Mouse (Mus musculus): ENCODE results near the gene Rbbp5. TPM values are rescaled to one million over a fixed set of nuclear protein-coding genes. Genes with fewer than 3 reads are reported as not detected.
A peak's percentile ranks its signal among the peaks of the same experiment; 100 is the strongest.

The Rbbp5 gene
- polyA plus RNA-seq (2016; fragmentation: Nextera tagmentation; extraction: Ambion mirVana), result 47.4 and 60.0 TPM in 2 replicates

DNA sequence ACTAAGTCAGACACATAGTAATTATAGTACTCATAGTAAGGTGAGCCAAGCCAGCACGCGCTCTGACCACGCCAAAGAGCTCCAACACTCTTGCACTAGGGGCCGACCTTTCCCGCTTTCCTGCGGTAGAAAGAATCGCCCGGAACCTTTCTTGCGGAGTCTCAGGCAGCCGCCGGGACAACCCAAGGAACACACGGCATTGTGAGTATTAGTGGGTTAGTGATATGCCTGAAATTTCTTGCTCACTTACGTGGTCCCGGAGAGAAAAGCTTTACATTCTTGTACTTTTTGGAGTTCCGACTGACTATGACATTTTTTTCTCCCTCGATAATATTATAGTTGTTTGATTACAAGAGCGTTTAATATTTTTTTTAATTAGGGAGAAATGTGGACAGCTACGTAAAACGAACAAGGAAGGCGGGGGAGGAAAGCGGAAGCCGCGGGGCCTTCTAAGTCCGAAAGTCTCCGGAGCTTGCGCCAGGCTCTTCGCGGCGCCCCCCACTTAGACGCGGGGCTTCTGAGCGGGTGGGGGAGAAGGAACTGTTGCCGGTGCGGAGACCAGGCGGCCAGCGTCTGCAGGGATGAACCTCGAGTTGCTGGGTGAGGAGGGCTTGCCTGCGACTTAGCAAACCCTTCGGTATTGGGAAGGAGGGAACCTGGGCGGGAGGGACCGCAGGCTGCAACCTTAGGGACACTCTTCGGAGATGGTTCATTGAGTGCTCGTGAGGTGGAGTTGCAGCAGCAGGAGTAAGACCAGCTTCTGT, at the start of gene Rbbp5:
Gene Rbbp5, plus strand, starts transcription at position 438 of the 764 bp plus-strand sequence.
- Histone ChIP-seq H3K4me1 (replicated peaks) (peaks cover 28% of the 10 kb centered on the region), H3K27me3 (ENCODE audit: insufficient read depth, poor library complexity, severe bottlenecking) (no peaks in the 10 kb centered on the region), H3K27ac (peak within 1 kb of the TSS; percentile 94), H3K4me3 (peak within 1 kb of the TSS; percentile 81), H3K9me3 (no peaks in the 10 kb centered on the region), H3K36me3 (no peaks in the 10 kb centered on the region)
- WGBS, result under 1% methylated on average over 43 of the region's 43 CpGs
- DNase-seq (ENCODE audit: low spot score), result peak; percentile 86

- Histone ChIP-seq H3K4me3 (no peak overlapping the region), H3K27ac (0 out of 2 replicates have a peak overlapping the region, but pooled peaks have one; percentile 29), H3K36me3 (peaks cover 13% of the 10 kb centered on the region), H3K9me3 (no peaks in the 10 kb centered on the region), H3K4me1 (replicated peaks) (peaks cover 18% of the 10 kb centered on the region), H3K27me3 (ENCODE audit: insufficient read depth, poor library complexity, severe bottlenecking) (no peaks in the 10 kb centered on the region)
- no peak for DNase-seq (ENCODE audit: low spot score)
- WGBS, result 75% methylated on average over 3 of the region's 3 CpGs
These were observed 46.3 kb upstream of the Rbbp5 start for GRCm38 (mm10) chr1:132430818-132431217.

DNA sequence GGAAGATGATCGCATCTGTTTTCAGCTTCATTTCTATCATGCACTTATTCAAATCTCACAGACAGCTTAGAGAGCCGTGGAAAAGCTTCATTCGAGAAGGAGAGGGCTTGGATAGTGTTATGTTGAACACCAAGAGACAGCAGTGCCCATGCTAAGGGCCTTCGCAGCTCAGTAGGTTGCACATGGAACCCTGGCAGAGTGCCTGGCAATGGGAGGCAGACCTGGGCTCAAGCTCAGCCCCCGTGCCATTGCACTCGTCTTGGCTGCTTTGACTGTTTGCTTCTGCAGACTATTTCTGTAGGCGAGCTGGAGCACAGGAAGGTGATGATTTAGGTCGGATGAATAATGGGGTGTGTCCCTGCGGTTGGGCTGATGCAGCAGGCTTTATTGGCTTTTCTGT, 45.4 kb upstream of the Rbbp5 start:
- DNase-seq (ENCODE audit: low spot score), result no peak
- no peak overlapping the region for H3K4me3 ChIP-seq
- no peaks in the 10 kb centered on the region for H3K9me3 ChIP-seq
- H3K36me3 ChIP-seq, result peaks cover 13% of the 10 kb centered on the region
- peaks cover 16% of the 10 kb centered on the region for H3K4me1 ChIP-seq (replicated peaks)
- WGBS, result 88% methylated on average over 9 of the region's 9 CpGs
- H3K27me3 ChIP-seq (ENCODE audit: insufficient read depth, poor library complexity, severe bottlenecking), result no peaks in the 10 kb centered on the region
- peak overlapping the region; percentile 50; the same call in 1 of the 2 replicates for H3K27ac ChIP-seq

- H3K4me1 ChIP-seq (replicated peaks), result peaks cover 19% of the 10 kb centered on the region
- H3K36me3 ChIP-seq, result peaks cover 13% of the 10 kb centered on the region
- H3K4me3 ChIP-seq, result no peak overlapping the region
- 87% methylated on average over 5 of the region's 5 CpGs for WGBS
- H3K27me3 ChIP-seq (ENCODE audit: insufficient read depth, poor library complexity, severe bottlenecking), result no peaks in the 10 kb centered on the region
- no peak overlapping the region for H3K27ac ChIP-seq
- no peak for DNase-seq (ENCODE audit: low spot score)
- H3K9me3 ChIP-seq, result no peaks in the 10 kb centered on the region
These were observed 43.8 kb upstream of the Rbbp5 start for GRCm38 (mm10) chr1:132433349-132433748.

DNA sequence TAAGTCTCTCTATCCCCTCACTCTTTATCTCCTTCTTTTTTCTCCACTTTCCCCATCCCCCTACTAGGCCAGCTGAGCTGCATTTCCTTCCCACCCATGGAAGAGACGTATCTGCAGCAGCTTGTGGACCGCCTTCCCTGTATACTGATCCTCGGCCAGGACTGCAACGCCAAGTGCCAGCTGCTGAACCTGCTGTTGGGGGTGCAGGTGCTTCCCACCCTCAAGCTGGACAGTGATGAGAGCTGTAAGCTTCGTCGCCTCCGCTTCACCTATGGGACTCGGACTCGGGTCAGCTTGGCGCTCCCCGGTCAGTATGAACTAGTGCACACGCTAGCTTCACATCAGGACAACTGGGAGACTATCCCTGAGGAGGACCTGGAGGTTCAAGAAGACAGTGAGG, 43.1 kb upstream of the Rbbp5 start:
- no peaks in the 10 kb centered on the region for H3K27me3 ChIP-seq (ENCODE audit: insufficient read depth, poor library complexity, severe bottlenecking)
- H3K4me1 ChIP-seq (replicated peaks), result peaks cover 19% of the 10 kb centered on the region
- H3K9me3 ChIP-seq, result no peaks in the 10 kb centered on the region
- no peak overlapping the region for H3K27ac ChIP-seq
- WGBS, result 93% methylated on average over 12 of the region's 12 CpGs
- no peak overlapping the region for H3K4me3 ChIP-seq
- DNase-seq (ENCODE audit: low spot score), result no peak
- peaks cover 13% of the 10 kb centered on the region for H3K36me3 ChIP-seq

GRCm38 (mm10) chr1:132436320-132436958, 40.7 kb upstream of the Rbbp5 start:
- 82% methylated on average over 4 of the region's 4 CpGs for WGBS
- peaks cover 37% of the 10 kb centered on the region for H3K36me3 ChIP-seq
- no peak overlapping the region for H3K4me3 ChIP-seq
- H3K4me1 ChIP-seq (replicated peaks), result 0 out of 2 replicates have a peak, but pooled peaks cover 9% of the 10 kb centered on the region
- H3K9me3 ChIP-seq, result peaks cover 4% of the 10 kb centered on the region
- H3K27ac ChIP-seq, result no peak overlapping the region
- no peaks in the 10 kb centered on the region for H3K27me3 ChIP-seq (ENCODE audit: insufficient read depth, poor library complexity, severe bottlenecking)
- no peak for DNase-seq (ENCODE audit: low spot score)

- DNase-seq (ENCODE audit: low spot score), result no peak
- Histone ChIP-seq H3K4me3 (no peak overlapping the region), H3K27ac (no peak overlapping the region), H3K9me3 (peaks cover 4% of the 10 kb centered on the region), H3K4me1 (replicated peaks) (0 out of 2 replicates have a peak, but pooled peaks cover 9% of the 10 kb centered on the region), H3K36me3 (peaks cover 41% of the 10 kb centered on the region), H3K27me3 (ENCODE audit: insufficient read depth, poor library complexity, severe bottlenecking) (no peaks in the 10 kb centered on the region)
- 75% methylated on average over 1 of the region's 1 CpGs for WGBS
These were observed 40.2 kb upstream of the Rbbp5 start for GRCm38 (mm10) chr1:132436960-132437359.

GRCm38 (mm10) chr1:132437389-132437788, 39.8 kb upstream of the Rbbp5 start:
- H3K4me3 ChIP-seq, result no peak overlapping the region
- peaks cover 4% of the 10 kb centered on the region for H3K9me3 ChIP-seq
- DNase-seq (ENCODE audit: low spot score), result no peak
- H3K27me3 ChIP-seq (ENCODE audit: insufficient read depth, poor library complexity, severe bottlenecking), result no peaks in the 10 kb centered on the region
- H3K36me3 ChIP-seq, result peaks cover 46% of the 10 kb centered on the region
- H3K27ac ChIP-seq, result no peak overlapping the region
- WGBS, result 86% methylated on average over 5 of the region's 5 CpGs
- H3K4me1 ChIP-seq (replicated peaks), result 0 out of 2 replicates have a peak, but pooled peaks cover 9% of the 10 kb centered on the region

GRCm38 (mm10) chr1:132440896-132441435, 36.2 kb upstream of the Rbbp5 start:
- WGBS, result 75% methylated on average over 1 of the region's 1 CpGs
- DNase-seq (ENCODE audit: low spot score), result no peak

GRCm38 (mm10) chr1:132449742-132450141, 27.4 kb upstream of the Rbbp5 start:
- no peak overlapping the region for H3K4me3 ChIP-seq
- no peaks in the 10 kb centered on the region for H3K27me3 ChIP-seq (ENCODE audit: insufficient read depth, poor library complexity, severe bottlenecking)
- DNase-seq (ENCODE audit: low spot score), result no peak
- 92% methylated on average over 7 of the region's 7 CpGs for WGBS
- no peaks in the 10 kb centered on the region for H3K9me3 ChIP-seq
- no peaks in the 10 kb centered on the region for H3K4me1 ChIP-seq (replicated peaks)
- H3K36me3 ChIP-seq, result peaks cover 53% of the 10 kb centered on the region
- no peak overlapping the region for H3K27ac ChIP-seq

More at GRCm38 (mm10) chr1:132440896-132441435, 36.2 kb upstream of the Rbbp5 start:
- H3K27ac ChIP-seq, result no peak overlapping the region
- no peaks in the 10 kb centered on the region for H3K27me3 ChIP-seq (ENCODE audit: insufficient read depth, poor library complexity, severe bottlenecking)
- 0 out of 2 replicates have a peak, but pooled peaks cover 5% of the 10 kb centered on the region for H3K4me1 ChIP-seq (replicated peaks)
- H3K4me3 ChIP-seq, result no peak overlapping the region
- H3K9me3 ChIP-seq, result peaks cover 4% of the 10 kb centered on the region
- peaks cover 40% of the 10 kb centered on the region for H3K36me3 ChIP-seq

- WGBS, result 88% methylated on average over 5 of the region's 5 CpGs
- DNase-seq (ENCODE audit: low spot score), result no peak
- peaks cover 61% of the 10 kb centered on the region for H3K36me3 ChIP-seq
- no peaks in the 10 kb centered on the region for H3K4me1 ChIP-seq (replicated peaks)
- H3K9me3 ChIP-seq, result no peaks in the 10 kb centered on the region
- H3K27me3 ChIP-seq (ENCODE audit: insufficient read depth, poor library complexity, severe bottlenecking), result no peaks in the 10 kb centered on the region
- no peak overlapping the region for H3K4me3 ChIP-seq
- no peak overlapping the region for H3K27ac ChIP-seq
These were observed 12.5 kb upstream of the Rbbp5 start for GRCm38 (mm10) chr1:132464651-132465050.

DNA sequence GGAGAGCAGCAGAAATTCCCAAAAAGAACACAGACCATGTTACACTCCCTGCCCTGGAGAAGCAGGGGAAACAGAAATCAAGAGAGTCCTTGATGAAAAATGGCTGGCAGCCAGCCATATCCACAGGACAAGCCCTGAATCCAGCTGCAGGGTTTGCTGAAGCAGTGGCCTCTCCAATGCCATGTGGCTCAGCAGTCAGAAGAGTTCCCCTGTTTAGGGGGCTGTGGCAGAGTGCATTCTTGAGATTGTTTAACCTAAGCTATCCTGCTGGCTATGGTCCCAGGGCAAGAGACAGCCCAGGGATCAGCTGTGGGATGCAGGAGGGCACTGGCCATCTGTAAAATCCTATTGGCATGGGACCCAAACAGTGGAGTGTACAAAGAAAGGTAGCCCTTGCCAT, 8.2 kb upstream of the Rbbp5 start:
- Histone ChIP-seq H3K4me3 (no peak overlapping the region), H3K4me1 (replicated peaks) (no peaks in the 10 kb centered on the region), H3K36me3 (peaks cover 27% of the 10 kb centered on the region), H3K27ac (no peak overlapping the region), H3K9me3 (no peaks in the 10 kb centered on the region), H3K27me3 (ENCODE audit: insufficient read depth, poor library complexity, severe bottlenecking) (no peaks in the 10 kb centered on the region)
- no peak for DNase-seq (ENCODE audit: low spot score)

DNA sequence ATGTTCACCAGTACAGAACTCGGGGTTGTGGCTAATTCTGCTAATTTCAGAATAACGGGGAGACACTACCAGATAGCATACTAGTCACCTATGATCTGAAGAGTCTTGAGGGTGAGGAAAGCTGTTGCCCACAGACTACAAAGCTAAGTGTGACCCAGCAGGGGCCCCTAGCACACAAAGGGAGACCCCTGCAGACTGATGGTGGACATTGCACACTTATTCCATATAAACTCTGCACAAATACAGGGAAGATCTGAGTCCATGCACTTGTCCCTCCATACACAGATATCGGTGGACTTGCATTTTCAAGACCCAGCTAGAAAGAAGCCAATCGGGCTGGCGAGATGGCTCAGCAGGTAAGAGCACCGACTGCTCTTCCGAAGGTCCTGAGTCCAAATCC, 7.6 kb upstream of the Rbbp5 start:
- DNase-seq (ENCODE audit: low spot score), result no peak
- Histone ChIP-seq H3K27ac (no peak overlapping the region), H3K9me3 (no peaks in the 10 kb centered on the region), H3K4me3 (no peak overlapping the region), H3K27me3 (ENCODE audit: insufficient read depth, poor library complexity, severe bottlenecking) (no peaks in the 10 kb centered on the region), H3K36me3 (peaks cover 21% of the 10 kb centered on the region), H3K4me1 (replicated peaks) (no peaks in the 10 kb centered on the region)
- WGBS, result 89% methylated on average over 7 of the region's 7 CpGs

Data from hindbrain, embryonic 10.5 days (tissue).